Mouse (Mus musculus) heart, embryonic 15.5 days (tissue): ENCODE measurements around the gene Lrrc20. TPM values are rescaled to one million over a fixed set of nuclear protein-coding genes. Genes with fewer than 3 reads are reported as not detected.

Experiments
- ATAC-seq: fragments of 200-750 bp; cut with Nextera tagmentation; replicated peaks from 2 replicates; pipeline ENCODE4 v1.8.0; 2017; ENCODE audit warnings: low read depth, moderate TSS enrichment; ENCODE audit not compliant: insufficient number of reproducible peaks, insufficient read depth, low FRiP score
- H3K27ac ChIP-seq: fragments of 300-500 bp; sonication (generic); 2 replicates; pipeline ENCODE4 v1.5.1; 2015; ENCODE audit warnings: mild to moderate bottlenecking, inconsistent platforms
- H3K27me3 ChIP-seq: fragments of 300-500 bp; sonication (generic); 2 replicates; pipeline ENCODE4 v1.6.1; 2015; ENCODE audit warnings: inconsistent platforms
- H3K36me3 ChIP-seq: fragments of 300-500 bp; sonication (generic); 2 replicates; pipeline ENCODE4 v1.6.1; 2015; ENCODE audit warnings: mild to moderate bottlenecking, inconsistent platforms
- H3K4me1 ChIP-seq: fragments of 300-500 bp; sonication (generic); replicated peaks from 2 replicates; pipeline ENCODE4 v1.6.1; 2015; ENCODE audit warnings: inconsistent platforms
- H3K4me2 ChIP-seq: fragments of 300-500 bp; sonication (generic); 2 replicates; pipeline ENCODE4 v1.6.1; 2015; ENCODE audit warnings: inconsistent platforms, mild to moderate bottlenecking, moderate library complexity
- H3K4me3 ChIP-seq: fragments of 300-500 bp; sonication (generic); 2 replicates; pipeline ENCODE4 v1.5.1; 2015; ENCODE audit warnings: mild to moderate bottlenecking, inconsistent platforms
- H3K9ac ChIP-seq: fragments of 300-500 bp; sonication (generic); 2 replicates; pipeline ENCODE4 v1.6.1; 2015; ENCODE audit warnings: mild to moderate bottlenecking, inconsistent platforms
- H3K9me3 ChIP-seq: fragments of 300-500 bp; sonication (generic); replicated peaks from 2 replicates; pipeline ENCODE4 v1.6.1; 2016; ENCODE audit warnings: inconsistent platforms
- WGBS: fragments of 180-500 bp; shearing (Covaris S2); methylation state at CpG from one replicate; pipeline ENCODE4 v1.1.7; 2015; ENCODE audit warnings: mixed read lengths; 5-methylcytosine and 5-hydroxymethylcytosine counted together
- polyA plus RNA-seq: library from polyadenylated mRNA; unstranded; fragments of >200 nt; fragmentation: Nextera tagmentation; extraction: Ambion mirVana; gene quantifications from 2 replicates; pipeline ENCODE4 v1.2.1, GENCODE M21; 2015

Gene Lrrc20
- polyA plus RNA-seq, 1 experiment from 2014 or later: 10.4 TPM

DNA sequence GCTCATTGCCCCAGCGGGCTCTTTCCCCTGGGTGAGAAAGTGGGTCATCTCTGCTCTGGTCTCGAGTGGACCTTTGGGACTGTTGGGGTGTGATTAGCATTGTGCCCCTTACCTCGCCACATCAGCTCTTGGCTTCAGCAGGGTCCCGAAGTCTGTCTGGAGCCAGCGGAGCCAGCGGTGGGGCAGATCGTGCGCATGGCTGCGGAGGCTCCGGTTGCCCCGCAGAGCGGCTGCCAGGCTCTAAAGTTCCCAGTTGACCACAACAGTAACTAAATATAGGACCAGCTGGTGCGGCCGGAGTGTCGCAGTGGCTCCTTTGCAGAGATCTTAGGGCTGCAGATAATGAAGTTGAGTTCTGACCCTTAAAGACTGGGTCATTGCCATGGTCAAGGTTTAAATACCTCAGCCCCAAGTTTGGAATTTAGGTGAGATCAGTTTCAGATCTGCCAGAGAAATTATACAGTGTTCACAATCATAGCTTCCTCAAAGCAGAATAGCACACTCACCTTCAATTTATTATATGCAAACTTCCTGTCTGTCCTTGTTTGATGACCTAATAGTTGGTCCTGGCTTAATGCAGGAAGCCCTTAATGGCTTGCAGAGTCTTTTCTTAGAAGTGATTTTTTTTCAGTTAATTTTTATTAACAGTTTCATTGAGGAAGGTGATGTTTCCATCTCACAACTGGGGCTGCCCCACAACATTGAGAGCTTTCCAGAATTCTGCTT, 1.0 kb downstream of the Lrrc20 start:
- ATAC-seq: no peak
- Histone ChIP-seq H3K27ac (peak overlapping the region; percentile 81), H3K4me3 (peak overlapping the region; percentile 70), H3K36me3 (no peaks in the 10 kb centered on the region), H3K9me3 (no peaks in the 10 kb centered on the region), H3K4me1 (peaks cover 23% of the 10 kb centered on the region), H3K9ac (peak overlapping the region; percentile 71), H3K4me2 (peak overlapping the region; percentile 96), H3K27me3 (no peaks in the 10 kb centered on the region)
- WGBS: 4% methylated on average over 15 of the region's 15 CpGs

DNA sequence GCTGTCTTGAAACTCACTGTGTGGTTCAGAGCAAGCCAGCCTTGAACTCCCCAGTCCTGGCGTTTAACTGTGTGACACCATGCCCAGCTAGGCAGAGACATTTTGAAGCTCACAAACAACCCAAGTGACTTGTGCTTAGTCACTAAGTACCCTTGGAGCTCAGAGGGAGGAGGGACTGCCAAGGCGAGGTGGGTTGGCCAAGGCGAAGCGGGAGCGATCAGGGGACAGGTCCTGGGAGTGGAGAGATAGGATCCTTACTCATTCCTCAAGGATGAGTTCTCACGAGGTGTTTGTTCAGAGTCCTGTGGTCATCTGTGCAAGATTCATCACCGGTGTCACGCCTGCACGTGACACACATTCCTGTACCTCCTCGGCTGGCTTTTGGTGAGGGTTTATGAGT, 3.9 kb downstream of the Lrrc20 start:
- Histone ChIP-seq H3K9me3 (no peaks in the 10 kb centered on the region), H3K9ac (no peak overlapping the region), H3K36me3 (no peaks in the 10 kb centered on the region), H3K4me2 (no peak overlapping the region), H3K27ac (no peak overlapping the region), H3K4me3 (no peak overlapping the region), H3K4me1 (peaks cover 17% of the 10 kb centered on the region), H3K27me3 (no peaks in the 10 kb centered on the region)
- ATAC-seq: no peak
- WGBS: 87% methylated on average over 10 of the region's 10 CpGs

DNA sequence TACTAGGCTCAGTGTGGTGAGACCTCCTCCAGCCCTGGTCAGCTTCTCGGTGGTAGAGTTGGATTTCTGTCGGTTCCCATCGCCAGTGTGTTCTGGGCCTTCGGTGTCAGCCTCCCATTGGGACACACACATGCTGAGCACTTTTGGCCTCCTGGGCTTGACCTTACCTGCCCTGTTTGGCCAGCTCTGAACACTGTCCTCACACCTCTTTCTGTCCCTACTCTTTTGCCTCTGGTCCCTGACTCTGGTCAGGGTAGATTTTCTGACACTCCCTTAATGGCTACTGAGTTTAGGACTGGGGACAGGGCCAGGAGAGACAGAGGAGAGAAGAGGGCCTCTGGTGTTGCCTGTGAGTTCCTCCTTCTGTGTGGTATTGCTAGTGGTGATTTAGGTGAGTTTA, 4.3 kb downstream of the Lrrc20 start:
- 75% methylated on average over 4 of the region's 4 CpGs for whole genome bisulfite sequencing
- no peak for ATAC-seq
- no peaks in the 10 kb centered on the region for H3K36me3 ChIP-seq
- no peak overlapping the region for H3K4me2 ChIP-seq
- no peak overlapping the region for H3K27ac ChIP-seq
- H3K4me1 ChIP-seq: peaks cover 14% of the 10 kb centered on the region
- no peaks in the 10 kb centered on the region for H3K27me3 ChIP-seq
- H3K4me3 ChIP-seq: no peak overlapping the region
- H3K9ac ChIP-seq: no peak overlapping the region
- H3K9me3 ChIP-seq: no peaks in the 10 kb centered on the region

DNA sequence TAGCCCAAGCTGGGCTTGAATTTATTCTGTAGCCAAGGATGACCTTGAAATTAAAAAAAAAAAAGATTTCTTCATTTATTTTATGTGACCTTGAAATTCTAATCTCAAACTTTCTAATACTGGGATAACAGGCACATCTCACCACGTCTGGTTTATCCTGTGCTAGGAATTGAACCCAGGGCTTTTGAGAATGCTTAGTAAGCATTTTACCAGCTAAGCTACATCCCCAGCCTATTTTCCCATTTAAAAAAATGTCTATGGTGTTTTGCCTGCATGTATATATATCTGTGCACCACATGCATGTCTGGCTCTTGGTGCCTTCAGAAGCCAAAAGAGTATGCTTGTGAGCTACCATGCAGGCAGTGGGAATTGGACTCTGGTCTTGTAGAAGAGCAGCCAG, 4.9 kb downstream of the Lrrc20 start:
- no peak overlapping the region for H3K4me2 ChIP-seq
- no peaks in the 10 kb centered on the region for H3K9me3 ChIP-seq
- H3K27ac ChIP-seq: no peak overlapping the region
- H3K4me3 ChIP-seq: no peak overlapping the region
- H3K36me3 ChIP-seq: no peaks in the 10 kb centered on the region
- no peak for ATAC-seq
- WGBS: 62% methylated on average over 1 of the region's 1 CpGs
- H3K9ac ChIP-seq: no peak overlapping the region
- H3K4me1 ChIP-seq: peaks cover 9% of the 10 kb centered on the region
- no peaks in the 10 kb centered on the region for H3K27me3 ChIP-seq

DNA sequence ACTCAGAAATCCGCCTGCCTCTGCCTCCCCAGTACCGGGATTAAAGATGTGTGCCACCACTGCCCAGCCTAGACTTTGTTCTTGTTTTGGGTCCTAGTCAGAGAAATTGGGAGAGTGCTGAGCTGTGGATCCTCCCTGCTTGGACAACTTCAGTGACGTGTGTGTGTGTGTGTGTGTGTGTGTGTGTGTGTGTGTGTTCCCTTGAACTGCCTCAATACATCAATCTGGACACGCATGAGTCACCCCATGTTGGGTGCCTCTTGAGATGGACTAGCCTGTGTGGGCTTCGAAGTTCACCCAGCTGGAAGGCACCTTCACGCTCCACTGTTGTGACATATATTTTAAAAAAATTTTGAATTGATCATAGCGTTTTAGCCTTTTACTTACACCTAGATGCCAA, 7.2 kb downstream of the Lrrc20 start:
- H3K4me2 ChIP-seq: no peak overlapping the region
- no peak for ATAC-seq
- H3K9me3 ChIP-seq: no peaks in the 10 kb centered on the region
- H3K9ac ChIP-seq: no peak overlapping the region
- H3K4me3 ChIP-seq: no peak overlapping the region
- H3K27ac ChIP-seq: no peak overlapping the region
- no peaks in the 10 kb centered on the region for H3K27me3 ChIP-seq
- WGBS: 93% methylated on average over 7 of the region's 7 CpGs
- H3K36me3 ChIP-seq: no peaks in the 10 kb centered on the region
- H3K4me1 ChIP-seq: 0 out of 2 replicates have a peak, but pooled peaks cover 3% of the 10 kb centered on the region

DNA sequence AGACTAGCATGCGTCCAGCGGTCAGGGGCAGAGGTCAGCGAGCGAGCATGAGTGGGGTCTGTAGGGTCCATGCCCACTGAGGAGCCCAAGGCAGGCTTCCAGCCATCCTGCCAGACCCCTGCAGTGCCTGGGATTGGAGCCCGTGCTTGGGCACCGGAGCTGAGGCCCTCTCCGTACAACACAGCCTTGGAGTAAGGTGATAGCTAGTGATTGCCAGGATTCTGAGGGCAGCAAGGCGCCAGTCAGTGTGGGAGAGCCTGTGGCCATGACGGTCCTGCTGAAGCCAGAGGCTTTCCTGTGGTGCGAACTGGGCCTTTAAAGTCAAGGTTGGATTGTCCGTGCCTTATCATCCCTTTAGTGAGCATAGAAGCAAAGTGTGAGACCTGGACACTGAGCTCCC, 9.2 kb downstream of the Lrrc20 start:
- 70% methylated on average over 11 of the region's 11 CpGs for WGBS
- Histone ChIP-seq H3K9me3 (no peaks in the 10 kb centered on the region), H3K4me1 (0 out of 2 replicates have a peak, but pooled peaks cover 3% of the 10 kb centered on the region), H3K27ac (no peak overlapping the region), H3K36me3 (no peaks in the 10 kb centered on the region), H3K4me3 (no peak overlapping the region), H3K4me2 (no peak overlapping the region), H3K27me3 (no peaks in the 10 kb centered on the region), H3K9ac (no peak overlapping the region)
- no peak for ATAC-seq

DNA sequence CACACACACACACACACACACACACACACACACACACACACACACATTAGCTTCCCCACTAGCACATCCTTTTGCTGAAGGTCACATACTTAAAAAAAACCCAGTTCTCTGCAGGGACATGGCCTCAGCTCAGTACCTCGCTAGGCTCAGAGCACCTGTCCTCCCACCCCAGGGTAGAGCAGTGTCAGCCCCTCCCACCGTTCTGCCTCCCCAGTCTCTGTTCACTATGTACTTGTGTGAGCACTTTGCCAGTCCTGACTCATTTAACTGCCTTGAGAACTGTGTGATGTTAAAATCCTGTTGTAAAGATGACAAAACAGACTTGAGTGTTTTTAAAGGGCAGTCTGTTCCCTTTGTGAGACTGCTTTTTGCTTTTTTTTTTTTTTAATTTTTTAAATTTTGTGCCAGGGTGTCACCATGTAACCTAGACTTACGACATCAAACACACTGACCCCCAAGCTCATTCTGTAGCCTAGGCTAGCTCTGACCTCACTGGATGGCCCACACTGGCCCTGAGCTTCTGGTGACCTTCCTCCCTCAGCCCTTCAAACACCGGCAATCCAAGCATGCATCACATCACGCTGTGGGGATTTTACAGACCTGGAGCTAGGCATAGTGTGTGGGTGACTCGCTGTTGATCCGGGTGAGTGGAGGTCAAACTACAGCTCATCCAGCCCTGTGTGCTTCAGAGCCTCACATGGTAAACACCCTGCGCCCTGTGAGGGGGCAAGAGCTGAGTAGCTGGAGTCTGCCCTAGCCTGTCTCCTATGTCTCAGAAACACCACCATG, 11.1 kb downstream of the Lrrc20 start:
- no peaks in the 10 kb centered on the region for H3K27me3 ChIP-seq
- H3K4me1 ChIP-seq: 0 out of 2 replicates have a peak, but pooled peaks cover 3% of the 10 kb centered on the region
- no peak for ATAC-seq
- H3K27ac ChIP-seq: no peak overlapping the region
- no peak overlapping the region for H3K4me2 ChIP-seq
- no peaks in the 10 kb centered on the region for H3K36me3 ChIP-seq
- no peaks in the 10 kb centered on the region for H3K9me3 ChIP-seq
- H3K9ac ChIP-seq: no peak overlapping the region
- WGBS: 78% methylated on average over 8 of the region's 8 CpGs
- H3K4me3 ChIP-seq: no peak overlapping the region

DNA sequence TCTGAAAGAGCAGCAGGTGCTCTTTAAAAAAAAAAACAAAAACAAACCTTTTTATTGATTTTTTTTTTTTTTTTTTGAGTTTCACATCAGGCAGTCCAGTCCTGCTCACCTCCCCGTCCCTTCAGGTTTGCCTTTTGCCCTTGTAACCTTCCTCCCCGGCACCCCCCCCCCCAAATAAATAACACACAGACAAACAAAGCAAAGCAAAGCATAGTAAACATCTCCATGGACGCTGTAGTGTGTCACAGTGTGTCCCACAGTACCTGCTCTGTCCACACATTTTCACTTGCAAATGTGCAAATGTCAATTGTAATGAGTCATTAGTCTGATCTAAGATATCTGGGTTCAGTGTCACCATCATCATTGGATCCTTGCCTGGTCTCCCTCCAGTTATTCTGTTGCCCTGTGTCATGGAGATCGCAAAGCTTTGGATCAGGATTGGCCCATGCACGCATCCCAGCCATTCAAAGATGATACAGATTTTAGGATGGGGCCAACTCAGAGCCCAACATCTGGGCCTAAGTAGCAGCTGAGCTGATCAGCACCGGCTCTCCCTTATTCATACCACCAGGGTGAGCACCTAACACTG, 13.0 kb downstream of the Lrrc20 start:
- Histone ChIP-seq H3K36me3 (no peaks in the 10 kb centered on the region), H3K4me1 (0 out of 2 replicates have a peak, but pooled peaks cover 5% of the 10 kb centered on the region), H3K9me3 (no peaks in the 10 kb centered on the region), H3K27me3 (no peaks in the 10 kb centered on the region), H3K4me2 (no peak overlapping the region), H3K9ac (no peak overlapping the region), H3K27ac (no peak overlapping the region), H3K4me3 (no peak overlapping the region)
- WGBS: 85% methylated on average over 6 of the region's 6 CpGs
- ATAC-seq: no peak

DNA sequence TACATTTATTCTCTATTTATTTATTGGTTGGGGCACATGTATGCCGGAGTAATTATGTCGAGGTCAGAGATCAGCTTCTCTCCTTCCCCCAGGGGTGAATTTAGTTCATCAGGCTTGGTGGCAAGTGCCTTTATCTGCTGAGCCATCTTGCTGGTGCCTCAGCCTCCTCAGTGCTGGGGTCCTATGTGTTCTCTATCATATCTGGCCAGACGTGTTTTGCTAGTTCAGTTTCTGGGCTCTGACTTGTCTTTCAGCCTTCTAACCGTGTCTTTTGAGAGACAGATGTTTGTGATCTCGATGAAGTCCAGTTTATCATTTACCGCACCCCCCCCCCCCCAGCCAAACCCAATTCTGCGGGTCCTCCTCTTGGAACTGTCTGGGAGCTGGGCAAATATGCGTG, 16.0 kb downstream of the Lrrc20 start:
- no peak overlapping the region for H3K9ac ChIP-seq
- H3K4me3 ChIP-seq: no peak overlapping the region
- H3K4me2 ChIP-seq: no peak overlapping the region
- peaks cover 20% of the 10 kb centered on the region for H3K4me1 ChIP-seq
- H3K27ac ChIP-seq: no peak overlapping the region
- H3K36me3 ChIP-seq: no peaks in the 10 kb centered on the region
- ATAC-seq: no peak
- WGBS: 47% methylated on average over 8 of the region's 8 CpGs
- H3K27me3 ChIP-seq: no peaks in the 10 kb centered on the region
- H3K9me3 ChIP-seq: no peaks in the 10 kb centered on the region

DNA sequence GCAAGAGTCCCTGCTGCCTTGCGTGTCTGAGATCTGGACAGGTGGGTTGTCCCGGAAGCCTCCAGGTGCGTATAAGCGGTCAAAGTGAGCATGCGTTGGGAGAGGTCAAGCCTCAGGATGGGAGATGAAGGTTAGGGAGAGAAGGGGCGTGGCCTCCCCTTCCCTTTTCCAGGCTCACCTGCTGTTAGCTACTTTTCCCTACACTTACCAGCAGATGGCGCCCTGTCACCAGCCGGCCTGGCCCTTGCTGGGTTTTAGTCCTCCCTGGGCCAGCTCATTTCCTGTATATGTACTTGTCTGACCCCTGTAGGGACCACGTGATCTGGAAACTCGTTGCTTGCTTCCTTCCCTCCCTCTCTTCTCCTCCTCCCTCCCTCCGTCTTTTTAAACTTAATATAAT, 16.4 kb downstream of the Lrrc20 start:
- no peak overlapping the region for H3K9ac ChIP-seq
- no peaks in the 10 kb centered on the region for H3K9me3 ChIP-seq
- H3K4me2 ChIP-seq: no peak overlapping the region
- no peaks in the 10 kb centered on the region for H3K36me3 ChIP-seq
- 15% methylated on average over 11 of the region's 11 CpGs for WGBS
- ATAC-seq: peak; percentile 71
- peaks cover 20% of the 10 kb centered on the region for H3K4me1 ChIP-seq
- no peaks in the 10 kb centered on the region for H3K27me3 ChIP-seq
- no peak overlapping the region for H3K4me3 ChIP-seq
- H3K27ac ChIP-seq: no peak overlapping the region

DNA sequence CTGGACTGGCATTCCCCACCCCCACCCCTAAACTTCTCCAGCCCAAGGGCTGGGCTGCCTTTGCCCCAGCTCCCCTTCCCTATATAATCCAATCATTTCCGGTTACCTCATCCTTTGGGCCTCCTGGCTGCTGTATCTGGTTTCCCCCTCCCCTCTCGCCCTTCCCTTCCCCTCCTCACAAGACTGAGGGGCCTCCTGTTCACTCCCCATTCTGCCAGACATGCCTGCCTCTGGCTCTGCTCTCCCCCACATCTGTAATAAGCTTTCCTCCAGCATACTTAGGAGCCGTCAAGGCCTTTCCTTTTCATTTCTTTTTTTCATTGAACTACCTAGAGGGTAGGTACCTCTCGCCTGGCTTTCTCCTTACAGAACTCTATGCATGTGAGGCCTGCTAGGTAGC, 19.9 kb downstream of the Lrrc20 start:
- ATAC-seq: no peak
- peaks cover 20% of the 10 kb centered on the region for H3K4me1 ChIP-seq
- no peaks in the 10 kb centered on the region for H3K36me3 ChIP-seq
- no peaks in the 10 kb centered on the region for H3K27me3 ChIP-seq
- H3K4me3 ChIP-seq: no peak overlapping the region
- no peaks in the 10 kb centered on the region for H3K9me3 ChIP-seq
- peak overlapping the region; percentile 19; the same call in 1 of the 2 replicates for H3K27ac ChIP-seq
- 47% methylated on average over 4 of the region's 4 CpGs for WGBS
- no peak overlapping the region for H3K4me2 ChIP-seq
- H3K9ac ChIP-seq: 0 out of 2 replicates have a peak overlapping the region, but pooled peaks have one; percentile 5
